Mouse (Mus musculus) lung, adult 2 months (tissue): ENCODE data around the gene Ang4.

ENCODE experiments used
- CTCF ChIP-seq: fragments of 200-500 bp; IDR thresholded peaks from 2 replicates; pipeline ENCODE4 v1.5.1; 2011; ENCODE audit warnings: mild to moderate bottlenecking, low read length, control low read depth; ENCODE audit not compliant: insufficient read depth
- POLR2A ChIP-seq: fragments of 200-500 bp; IDR thresholded peaks from 2 replicates; pipeline ENCODE4 v1.6.1; 2011; ENCODE audit warnings: low read depth, mild to moderate bottlenecking, control low read depth, low read length, borderline replicate concordance; ENCODE audit errors: extremely low read depth

DNA sequence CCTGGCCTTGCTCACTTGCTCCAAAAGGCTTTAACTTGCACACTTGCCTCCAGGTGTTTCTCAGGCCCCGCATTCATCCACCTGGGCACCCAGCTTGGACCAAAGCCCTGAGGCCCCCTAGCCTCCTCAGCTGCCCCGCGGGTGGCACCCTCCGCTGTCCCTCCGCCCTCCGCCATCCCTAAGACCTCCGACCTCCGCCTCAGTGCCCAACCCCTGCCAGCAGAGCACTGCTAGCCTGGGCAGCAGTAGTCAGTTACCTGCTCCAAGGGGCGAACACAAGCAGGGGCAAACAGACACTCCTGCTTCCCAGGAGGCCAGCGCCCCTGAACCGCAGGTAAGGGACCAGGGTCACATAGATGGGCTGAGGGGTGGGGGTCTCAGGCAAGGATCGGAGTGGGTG is 35.4 kb downstream of the Ang4 start:
- TF ChIP-seq POLR2A (no peak), CTCF (no peak)
